Mouse (Mus musculus) frontal cortex, adult 2 months (tissue): ENCODE results near the gene Mfsd7a. TPM values are rescaled to one million over a fixed set of nuclear protein-coding genes. Genes with fewer than 3 reads are reported as not detected.
"Not testable (repeated sequence)": the region's sequence is repeated elsewhere in the genome, so short reads cannot be mapped to it uniquely, and the experiment has no call there.

Experiments used
- DNase-seq, 2 experiments: peaks; one replicate each; pipeline ENCODE4 v3.0.0; 2022; ENCODE audit warnings: low spot score in 1 of 2; ENCODE audit errors: extremely low spot score in 1 of 2
- polyA plus RNA-seq: library from polyadenylated mRNA; depleted of rRNA; stranded (reverse); fragments of >200 nt; gene quantifications from 2 replicates; pipeline ENCODE4 v1.2.3, GENCODE M21; 2012; rRNA removed

Gene Mfsd7a
- 0.98 and 1.2 TPM in 2 replicates for polyA plus RNA-seq

- no peak for DNase-seq
Measured at GRCm38 (mm10) chr5:108448785-108449668, at the start of gene Mfsd7a. TSS of gene Mfsd7a (minus strand) at chr5:108448891.

GRCm38 (mm10) chr5:108486148-108486547, 37.5 kb upstream of the Mfsd7a start:
- not testable (repeated sequence) for DNase-seq

- DNase-seq, result no peak
Measured at GRCm38 (mm10) chr5:108485239-108485638, 36.5 kb upstream of the Mfsd7a start.

GRCm38 (mm10) chr5:108483006-108483405, 34.3 kb upstream of the Mfsd7a start:
- DNase-seq, result no peak

- no peak for DNase-seq
Measured at GRCm38 (mm10) chr5:108475977-108476376, 27.3 kb upstream of the Mfsd7a start.

- DNase-seq, result no peak
Measured at GRCm38 (mm10) chr5:108473737-108474136, 25.0 kb upstream of the Mfsd7a start.

GRCm38 (mm10) chr5:108469617-108470016, 20.9 kb upstream of the Mfsd7a start:
- no peak for DNase-seq

- no peak for DNase-seq
Measured at GRCm38 (mm10) chr5:108466647-108467046, 18.0 kb upstream of the Mfsd7a start.

GRCm38 (mm10) chr5:108465131-108465891, 16.6 kb upstream of the Mfsd7a start:
- no peak for DNase-seq

GRCm38 (mm10) chr5:108462446-108462845, 13.8 kb upstream of the Mfsd7a start:
- DNase-seq, result no peak

GRCm38 (mm10) chr5:108461082-108462065, 12.7 kb upstream of the Mfsd7a start, which contains the start of gene Pcgf3:
TSS of gene Pcgf3 (plus strand) at chr5:108461232.
- DNase-seq, result peak; percentile 96 to 97

- no peak for DNase-seq
Measured at GRCm38 (mm10) chr5:108460461-108460860, 11.8 kb upstream of the Mfsd7a start.

- DNase-seq, result no peak
Measured at GRCm38 (mm10) chr5:108458706-108459105, 10.0 kb upstream of the Mfsd7a start.

GRCm38 (mm10) chr5:108454094-108454493, 5.4 kb upstream of the Mfsd7a start:
- no peak for DNase-seq

- no peak for DNase-seq
Measured at GRCm38 (mm10) chr5:108452422-108452821, 3.7 kb upstream of the Mfsd7a start.

GRCm38 (mm10) chr5:108451611-108452010, 2.9 kb upstream of the Mfsd7a start:
- no peak for DNase-seq

- DNase-seq, result no peak
Measured at GRCm38 (mm10) chr5:108450837-108451540, 2.3 kb upstream of the Mfsd7a start.

- no peak for DNase-seq
Measured at GRCm38 (mm10) chr5:108447857-108448256, 834 bp downstream of the Mfsd7a start.

- DNase-seq, result no peak
Measured at GRCm38 (mm10) chr5:108446973-108447372, 1.7 kb downstream of the Mfsd7a start.

- no peak for DNase-seq
Measured at GRCm38 (mm10) chr5:108436101-108436500, 12.6 kb downstream of the Mfsd7a start.
